Mouse (Mus musculus) left cerebral cortex, postnatal 36 days (tissue): Measurements from ENCODE around the gene Arhgap32. TPM values are rescaled to one million over a fixed set of nuclear protein-coding genes. Genes with fewer than 3 reads are reported as not detected.
"Not testable (repeated sequence)": the region's sequence is repeated elsewhere in the genome, so short reads cannot be mapped to it uniquely, and the experiment has no call there.

Experiments
- DNase-seq, 2 experiments: peaks; one replicate each; pipeline ENCODE4 v3.0.0; 2021 to 2022; ENCODE audit warnings: low spot score in 2 of 2, mixed read lengths in 1 of 2
- intact Hi-C: fragments of 180-260 bp; cut with DNase I; formaldehyde crosslinking; loops from one replicate; pipeline ENCODE4 v1.15.1; 2025
- total RNA-seq, 2 experiments: library from RNA; stranded (reverse); gene quantifications; 2 replicates each; pipeline ENCODE4 v1.2.3; 2021

Gene Arhgap32
- total RNA-seq, 2 experiments from 2014 or later = 471 to 473 TPM

DNA sequence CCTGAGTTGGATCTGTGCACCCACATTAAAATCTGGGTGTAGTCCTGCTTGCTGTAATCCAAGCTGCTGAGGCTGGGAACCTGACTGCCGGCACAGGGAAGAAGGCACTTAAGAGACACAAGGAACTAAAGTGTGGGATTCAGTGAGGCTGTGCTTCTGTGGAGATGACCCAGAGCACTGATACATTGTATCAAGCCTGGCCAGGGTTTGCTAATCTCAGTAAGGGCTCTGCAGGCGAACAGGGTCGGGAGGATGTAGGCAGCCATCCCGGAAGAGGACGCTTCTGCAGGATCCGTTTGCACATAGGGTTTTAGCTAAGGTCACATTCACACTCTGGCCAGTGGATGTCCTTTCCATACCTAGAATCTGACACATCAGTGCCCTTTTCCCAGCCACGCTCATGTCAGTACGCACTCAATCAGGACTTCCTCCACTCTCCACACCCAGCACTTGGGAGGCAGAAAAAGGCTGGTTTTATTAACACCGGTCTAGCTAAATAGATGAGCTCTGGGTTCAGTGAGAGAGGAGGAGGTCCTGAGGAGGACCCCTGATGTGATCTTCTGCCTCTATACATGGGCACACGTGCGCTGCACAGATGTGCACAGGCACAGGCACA lies 20.9 kb downstream of the Arhgap32 start:
- no peak for DNase-seq
- intact Hi-C loops = no loop called here

DNA sequence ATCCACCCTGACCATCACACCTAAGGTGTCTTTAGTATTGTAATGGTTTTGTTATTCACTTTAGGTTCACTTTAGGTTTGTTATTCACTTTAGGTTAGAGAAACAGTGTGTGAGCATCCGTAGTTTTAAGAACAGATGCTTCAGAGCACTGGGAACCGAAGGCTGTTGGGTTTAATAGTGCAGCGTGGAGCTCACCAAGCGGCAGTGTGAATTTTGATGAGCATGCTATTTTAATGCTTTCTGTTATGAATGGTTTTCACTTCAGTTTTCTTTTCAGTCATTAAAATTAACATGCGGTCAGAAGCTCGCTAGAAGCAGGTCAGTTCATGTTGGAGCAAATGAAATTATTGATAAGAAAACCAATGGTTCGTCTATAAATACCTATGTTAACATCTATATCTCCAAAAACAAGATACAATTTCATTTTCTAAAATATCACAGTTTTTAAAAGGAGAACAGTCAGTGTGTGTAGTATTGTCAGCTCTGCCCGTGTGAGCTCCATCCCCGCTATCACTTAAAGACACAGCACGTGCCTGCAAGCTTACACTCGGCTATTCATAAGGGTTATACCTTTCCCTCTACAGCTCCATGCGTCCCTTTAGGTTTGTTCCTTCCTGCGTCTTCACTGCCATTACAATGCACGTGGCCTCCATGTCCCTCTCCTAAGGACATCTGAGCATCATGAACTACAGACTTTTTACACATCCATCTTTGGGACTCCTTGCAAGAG lies 21.9 kb downstream of the Arhgap32 start:
- intact Hi-C loops = no loop called here
- no peak for DNase-seq

DNA sequence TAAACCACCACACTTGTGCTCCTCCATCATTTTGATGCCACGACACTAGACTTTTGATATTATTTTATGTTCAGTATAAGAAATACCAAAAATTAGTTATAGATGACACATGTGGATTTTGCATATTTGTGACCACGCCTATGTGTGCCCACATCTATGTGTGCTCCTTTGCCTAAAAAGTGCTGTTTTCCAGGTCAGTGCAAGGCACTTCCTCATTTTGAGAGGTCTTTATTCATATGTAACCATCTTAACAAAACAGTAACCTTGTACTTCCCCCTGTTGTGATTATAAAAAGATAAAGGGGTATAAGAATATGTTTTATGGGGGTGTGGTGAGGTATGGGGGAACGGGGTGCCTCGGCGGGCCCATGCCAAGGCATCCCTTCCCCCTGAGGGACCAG lies 22.7 kb downstream of the Arhgap32 start:
- DNase-seq = no peak
- intact Hi-C loops = no loop called here

DNA sequence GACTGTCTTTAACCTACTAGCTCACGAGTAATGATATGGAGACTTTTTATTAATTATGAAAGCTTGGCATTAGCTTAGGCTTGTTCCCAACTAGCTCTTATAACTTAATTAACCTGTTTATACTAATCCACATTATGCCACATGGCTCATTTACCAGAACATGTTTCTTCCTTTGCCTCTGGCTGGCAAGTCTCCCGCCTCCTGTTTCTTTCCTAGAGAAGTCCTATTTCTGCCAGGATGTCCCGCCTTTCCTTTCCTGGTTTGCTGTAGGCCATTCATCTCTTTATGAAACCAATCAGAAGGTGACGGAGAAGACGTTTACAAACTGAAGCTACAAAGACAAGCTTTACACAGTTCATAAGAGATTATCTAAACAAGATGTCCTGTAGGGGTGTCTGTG lies 23.7 kb downstream of the Arhgap32 start:
- intact Hi-C loops = no loop called here
- no peak for DNase-seq

DNA sequence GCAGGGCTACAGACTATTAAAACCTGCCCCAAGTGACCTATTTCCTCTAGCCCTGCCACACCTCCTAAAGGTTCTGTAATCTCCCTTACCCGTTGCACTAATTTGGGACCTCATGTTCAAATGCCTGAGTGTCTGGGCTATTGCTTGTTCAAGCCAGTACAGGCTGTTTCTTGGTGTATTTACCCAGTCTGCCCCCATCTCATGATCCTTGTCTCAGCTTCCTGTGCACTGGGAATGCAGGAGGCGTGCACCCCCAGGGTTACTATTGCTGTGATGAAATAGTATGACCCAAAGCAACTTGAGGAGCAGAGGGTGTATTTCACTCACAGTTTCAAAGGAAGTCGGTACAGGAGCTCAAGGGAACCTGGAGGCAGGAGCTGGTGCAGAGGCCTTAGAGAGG lies 26.9 kb downstream of the Arhgap32 start:
- intact Hi-C loops = no loop called here
- no peak for DNase-seq

DNA sequence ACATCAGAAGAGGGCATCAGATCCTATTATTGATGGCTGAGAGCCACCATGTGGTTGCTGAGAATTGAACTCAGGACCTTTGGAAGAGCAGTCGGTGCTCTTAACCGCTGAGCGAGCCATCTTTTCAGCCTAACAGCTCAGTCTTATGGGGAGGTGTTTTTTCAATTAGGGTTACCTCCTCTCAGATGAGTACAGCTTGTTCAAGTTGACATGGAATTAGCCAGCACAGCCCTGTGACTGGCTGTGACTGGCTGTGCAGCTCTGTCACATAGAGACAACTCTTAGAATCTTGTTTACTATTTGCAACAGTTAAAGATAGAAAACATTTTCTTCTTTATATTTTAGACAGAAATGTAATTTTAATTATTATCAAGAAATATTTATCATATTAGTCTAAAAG lies 27.5 kb downstream of the Arhgap32 start:
- intact Hi-C loops = no loop called here
- DNase-seq = no peak

DNA sequence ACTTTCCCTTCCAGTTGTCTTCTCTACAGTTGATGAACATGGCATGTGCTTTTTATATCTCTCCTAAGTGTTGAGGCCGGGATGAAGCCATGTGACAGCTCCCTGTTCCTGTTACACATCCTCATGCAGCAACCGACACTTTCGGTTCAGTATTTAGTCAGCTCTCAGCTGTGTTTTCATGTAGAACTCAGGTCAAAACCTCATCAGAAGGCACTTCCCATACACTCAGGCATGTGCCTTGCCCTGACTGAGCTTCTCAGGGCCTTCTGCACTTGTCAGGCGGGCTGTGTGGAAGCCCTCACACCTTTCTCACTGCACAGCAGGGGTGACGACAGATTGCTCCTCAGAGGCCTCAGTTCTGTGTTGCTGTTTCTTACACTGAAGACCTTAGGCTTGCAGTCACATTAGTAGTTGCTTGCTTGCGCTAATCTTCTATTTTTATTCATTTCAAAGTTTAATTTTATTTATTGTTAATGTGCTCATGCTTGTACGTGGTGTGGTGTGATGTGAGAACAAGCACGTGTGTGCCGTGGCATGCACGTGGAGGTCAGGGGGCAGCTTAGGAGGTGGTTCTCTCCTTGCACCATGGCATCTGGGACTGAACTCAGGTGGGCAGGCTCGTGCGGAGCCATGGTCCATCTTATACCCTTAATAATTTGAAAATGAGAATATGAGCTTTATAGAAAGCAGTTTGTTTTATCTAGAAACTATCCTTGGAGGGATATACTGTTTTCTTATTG lies 30.5 kb downstream of the Arhgap32 start:
- intact Hi-C loops = no loop called here
- DNase-seq = no peak

DNA sequence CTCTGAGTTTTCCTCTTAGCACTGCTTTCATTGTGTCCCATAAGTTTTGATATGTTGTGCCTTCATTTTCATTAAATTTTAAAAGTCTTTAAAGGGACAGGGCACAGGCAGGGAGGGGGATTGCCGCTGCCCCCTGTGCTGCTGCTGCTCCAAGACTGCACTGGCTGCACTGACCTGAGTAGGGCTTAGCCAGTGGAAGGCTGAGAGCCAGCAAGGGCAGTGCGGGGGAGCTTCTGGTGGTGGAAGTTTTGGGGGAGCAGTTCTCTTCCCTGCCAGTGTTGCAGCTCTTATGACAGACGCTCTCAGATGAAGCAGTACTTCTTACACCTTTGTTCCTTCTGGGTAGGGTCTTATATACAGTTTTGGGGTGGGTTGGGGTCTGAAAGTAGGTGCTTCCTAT lies 33.3 kb downstream of the Arhgap32 start:
- DNase-seq = no peak
- intact Hi-C loops = no loop called here

DNA sequence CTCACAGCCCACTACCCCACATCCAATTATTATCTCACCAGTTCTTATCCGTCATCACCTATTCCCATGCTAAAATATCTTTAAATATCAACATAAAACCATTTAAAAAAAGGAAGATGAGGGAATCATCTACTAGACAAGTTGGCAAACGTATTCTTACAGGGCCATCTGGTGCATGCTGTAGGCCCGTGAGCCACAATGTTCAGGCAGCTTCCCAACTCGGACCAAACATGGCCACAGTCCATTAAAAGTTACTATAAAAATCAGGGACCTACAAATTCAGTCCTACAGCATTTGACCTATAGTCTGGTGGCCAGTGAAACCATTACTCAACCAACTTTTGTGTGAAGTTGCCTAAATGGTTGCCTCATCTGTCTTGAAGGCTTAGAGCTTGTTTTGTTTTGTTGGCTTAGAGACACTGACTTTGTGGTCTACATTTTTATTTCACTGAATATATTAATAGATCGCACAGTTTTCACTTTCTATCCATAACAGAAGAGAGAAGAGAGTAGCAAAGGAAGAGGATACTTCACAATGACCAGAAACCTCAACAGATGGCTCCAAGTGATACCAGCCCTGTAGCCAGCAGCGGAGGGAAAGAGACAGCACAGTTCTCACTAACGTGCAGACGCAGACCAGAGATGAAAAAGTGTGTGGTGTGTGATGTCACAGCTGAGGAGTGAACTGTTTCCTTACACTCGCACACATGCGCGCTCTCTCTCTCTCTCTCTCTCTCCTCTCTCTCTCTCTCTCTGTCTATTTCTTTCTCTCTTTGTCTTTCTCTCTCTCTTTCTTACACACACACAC lies 34.1 kb downstream of the Arhgap32 start:
- intact Hi-C loops = no loop called here
- DNase-seq = no peak

DNA sequence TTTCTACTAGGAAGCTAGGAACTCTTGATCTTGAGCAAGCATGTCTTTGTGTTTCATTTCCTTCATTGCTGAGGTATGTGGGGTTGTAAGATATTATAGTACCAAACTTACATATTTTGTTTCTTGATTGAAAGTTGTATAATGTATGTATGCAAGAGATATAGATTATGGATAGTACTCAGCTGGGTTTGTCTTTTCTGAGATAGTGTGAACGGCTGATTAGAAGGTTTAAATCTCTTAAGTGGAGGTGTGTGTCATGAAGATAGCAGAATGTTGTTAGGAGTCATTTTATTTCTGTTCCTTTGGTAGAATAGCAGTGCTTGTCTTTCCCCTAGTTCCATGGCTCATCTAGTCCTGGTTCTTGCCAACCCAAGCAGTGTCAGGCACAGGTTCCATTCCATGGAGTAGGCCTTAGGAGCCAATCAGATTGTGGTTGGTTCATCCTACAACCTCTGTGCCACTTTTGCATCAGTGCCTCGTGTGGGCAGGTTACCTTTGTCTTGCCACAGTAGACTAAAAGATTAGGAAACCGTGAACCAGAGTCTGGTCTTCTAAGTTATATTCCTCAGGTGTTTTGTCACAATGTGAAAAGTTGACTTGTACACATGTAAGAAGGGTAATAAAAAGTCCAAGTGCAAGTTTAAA lies 38.9 kb downstream of the Arhgap32 start:
- intact Hi-C loops = loop anchor here (5.0 kb wide), 1 partner anchor 123 kb away; no protein-coding TSS in a partner anchor
- no peak for DNase-seq

DNA sequence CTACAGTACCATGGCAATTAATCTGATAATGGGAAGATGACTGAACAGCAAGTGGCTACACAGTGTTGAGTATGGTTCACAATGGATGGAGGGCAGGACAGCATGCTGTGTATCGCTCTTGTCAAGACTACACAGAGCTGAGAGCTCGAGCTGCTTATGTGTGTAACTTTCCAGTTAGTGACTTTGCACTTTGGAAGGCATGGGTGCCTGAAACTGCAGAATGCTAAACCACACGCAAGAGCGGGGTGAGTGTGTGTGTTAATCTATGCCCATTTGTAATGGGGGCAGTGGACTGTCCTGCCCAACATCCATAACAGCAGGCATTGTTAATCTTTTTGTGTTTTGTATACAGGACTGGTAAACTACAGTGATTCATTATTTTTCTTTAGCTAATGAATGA lies 40.8 kb downstream of the Arhgap32 start:
- intact Hi-C loops = loop anchor here (5.0 kb wide), 1 partner anchor 124 kb away; no protein-coding TSS in a partner anchor
- no peak for DNase-seq

DNA sequence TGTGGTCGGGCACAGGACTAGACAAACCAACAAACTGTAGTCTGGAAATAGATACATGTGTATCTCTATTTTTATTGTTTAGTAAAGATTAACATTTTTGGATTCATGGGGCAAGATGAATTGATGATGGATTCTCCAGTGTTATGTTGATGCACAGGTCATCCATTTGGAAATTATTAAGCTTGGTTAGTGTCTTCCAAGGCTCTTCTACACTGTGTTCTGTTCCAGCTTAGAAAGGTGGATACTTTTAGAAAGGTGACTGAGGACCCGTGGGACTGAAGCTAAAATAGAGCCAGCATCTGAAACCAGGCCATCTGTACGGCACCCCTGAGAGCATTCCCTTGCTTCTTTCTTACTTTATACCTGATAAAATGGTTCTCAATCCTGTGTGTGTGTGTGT lies 41.3 kb downstream of the Arhgap32 start:
- intact Hi-C loops = loop anchor here (5.0 kb wide), 1 partner anchor 125 kb away; no protein-coding TSS in a partner anchor
- no peak for DNase-seq

DNA sequence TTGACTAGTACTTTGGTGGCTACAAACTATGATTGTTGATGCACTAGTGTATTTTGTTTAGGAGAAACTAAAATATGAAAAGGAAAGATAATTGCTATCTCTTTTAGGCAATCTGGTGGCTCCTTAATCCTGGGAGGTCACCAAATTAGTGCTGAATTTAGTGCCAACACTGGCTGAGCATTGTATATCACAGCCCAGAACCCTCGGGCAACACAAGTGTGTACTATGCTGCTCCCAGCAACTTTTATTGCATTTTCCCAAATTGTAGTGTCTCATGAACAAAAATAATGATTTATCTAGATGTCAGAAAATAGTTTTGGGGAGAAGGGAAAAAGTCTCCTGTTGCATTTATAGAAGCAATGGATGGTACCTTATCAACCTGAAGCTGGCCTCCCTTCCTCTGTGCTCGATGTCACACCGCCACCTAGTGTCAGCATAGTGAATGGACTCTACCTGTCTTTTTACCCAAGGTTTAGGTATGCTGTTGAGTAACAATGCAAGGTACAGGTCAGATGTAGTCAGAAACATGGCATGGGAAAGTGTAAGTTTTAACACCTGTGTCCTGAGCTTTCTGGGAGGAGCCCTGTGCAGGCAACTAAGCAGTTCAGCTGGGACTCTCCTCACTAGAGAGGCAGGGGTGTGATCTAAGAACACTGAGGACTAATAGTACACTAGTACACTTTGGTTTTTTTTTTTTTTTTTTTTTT lies 43.1 kb downstream of the Arhgap32 start:
- intact Hi-C loops = loop anchor here (1.0 to 5.0 kb wide), 2 partner anchors 127 to 188 kb away; no protein-coding TSS in a partner anchor

DNA sequence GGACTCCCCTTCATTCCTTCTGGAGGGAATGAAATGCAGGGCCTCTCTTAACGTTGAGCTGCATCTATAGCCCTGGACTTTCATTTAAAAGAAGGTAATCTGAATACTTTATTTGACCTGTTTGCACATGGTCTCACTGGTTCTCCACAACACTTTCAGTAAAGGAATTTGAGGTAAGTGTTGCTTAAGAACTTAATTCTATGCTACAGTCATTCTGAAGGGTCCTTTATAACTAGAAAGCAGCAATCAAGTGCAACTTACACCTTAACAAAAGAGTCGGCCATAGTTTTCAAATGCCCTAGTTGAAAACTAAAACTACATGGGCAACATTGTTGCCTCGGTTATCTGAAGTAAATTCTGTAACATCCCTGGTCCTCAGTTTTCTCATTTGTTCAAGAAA lies 43.8 kb downstream of the Arhgap32 start:
- no peak for DNase-seq
- intact Hi-C loops = loop anchor here (1.0 to 5.0 kb wide), 2 partner anchors 127 to 188 kb away; no protein-coding TSS in a partner anchor

More for the DNA sequence above, 43.1 kb downstream of the Arhgap32 start:
- peak; percentile 55 to 66 for DNase-seq

DNA sequence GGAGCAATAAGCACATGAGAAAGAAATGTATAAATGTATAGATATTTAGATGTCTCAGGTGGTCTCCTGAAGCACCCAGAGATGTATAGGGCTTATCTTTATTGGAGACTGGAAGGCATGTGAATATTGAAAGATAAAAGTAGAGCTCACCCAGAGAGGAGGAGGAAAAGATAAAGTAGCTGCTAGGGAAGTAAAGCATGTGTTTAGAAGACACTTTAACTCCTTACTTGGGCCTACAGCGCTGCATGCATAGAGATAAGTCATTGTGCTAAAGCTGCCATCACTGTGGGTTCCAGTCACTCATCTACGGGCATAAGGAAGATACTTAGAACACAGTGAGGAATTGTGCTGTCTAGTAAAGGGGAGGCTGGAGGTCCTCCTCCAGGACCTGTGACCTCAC lies 46.9 kb downstream of the Arhgap32 start:
- intact Hi-C loops = no loop called here
- DNase-seq = no peak

DNA sequence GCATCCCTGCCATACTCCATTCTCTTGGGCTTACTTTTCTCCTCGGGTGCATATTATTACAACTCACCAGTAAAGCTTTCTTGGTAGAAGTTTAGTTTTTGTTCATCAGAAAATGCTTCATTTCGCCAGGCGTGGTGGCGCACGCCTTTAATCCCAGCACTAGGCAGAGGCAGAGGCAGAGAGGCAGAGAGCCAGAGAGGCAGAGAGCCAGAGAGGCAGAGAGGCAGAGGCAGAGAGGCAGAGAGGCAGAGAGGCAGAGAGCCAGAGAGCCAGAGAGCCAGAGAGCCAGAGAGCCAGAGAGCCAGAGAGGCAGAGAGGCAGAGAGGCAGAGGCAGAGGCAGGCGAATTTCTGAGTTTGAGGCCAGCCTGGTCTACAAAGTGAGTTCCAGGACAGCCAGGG lies 47.9 kb downstream of the Arhgap32 start:
- intact Hi-C loops = not testable (repeated sequence)
- DNase-seq = peak in 1 of 2 experiments; percentile 35

DNA sequence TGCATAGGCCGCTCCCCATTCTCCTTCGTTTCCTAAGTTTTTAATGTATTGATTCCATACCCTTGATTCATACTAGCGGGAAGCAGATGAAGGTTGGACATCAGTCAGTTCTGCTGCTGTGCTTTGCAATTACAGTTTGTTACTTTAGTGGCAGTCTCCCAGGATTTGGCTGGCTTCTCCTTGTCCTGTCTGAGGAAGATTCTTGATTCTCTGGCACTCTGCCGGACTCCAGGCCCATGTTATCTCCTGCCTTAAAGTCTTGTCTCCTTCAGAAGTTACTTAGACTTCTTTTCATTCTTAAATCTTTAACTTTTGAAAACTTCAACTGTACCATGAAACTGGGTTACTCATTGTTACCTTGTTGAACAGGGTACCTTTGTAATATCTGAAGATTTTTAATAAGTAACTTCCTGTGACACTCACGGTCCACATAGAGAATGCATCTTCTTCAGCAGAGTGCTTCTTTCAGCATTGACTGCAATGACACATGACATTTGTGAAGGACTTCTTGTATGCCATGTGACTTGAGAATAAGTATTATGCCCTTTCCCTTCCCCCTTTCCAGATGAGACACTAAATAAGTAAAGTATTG lies 52.7 kb downstream of the Arhgap32 start:
- DNase-seq = no peak
- intact Hi-C loops = no loop called here

DNA sequence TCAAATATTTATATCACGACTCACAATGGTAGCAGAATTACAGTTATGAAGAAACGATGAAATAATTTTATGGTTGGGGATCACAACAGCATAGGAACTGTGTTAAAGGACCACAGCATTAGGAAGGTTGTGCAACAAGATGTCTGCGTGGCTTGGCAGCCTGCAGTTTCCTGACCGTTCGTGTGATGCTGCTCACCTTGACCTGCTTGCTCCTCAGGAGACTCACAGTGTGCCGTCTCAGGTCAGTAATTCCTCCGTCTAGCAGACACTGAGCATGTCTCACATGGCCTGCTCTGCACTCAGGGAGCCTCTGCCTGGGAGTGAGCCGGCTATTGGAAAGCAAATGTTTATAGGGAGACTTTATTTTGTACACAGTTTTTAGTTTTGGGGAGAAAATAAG lies 54.8 kb downstream of the Arhgap32 start:
- intact Hi-C loops = no loop called here
- DNase-seq = no peak
